Mouse (Mus musculus) cerebellum, adult 11-12 months (tissue): ENCODE data around the gene Vangl2.
"Not testable (repeated sequence)": the region's sequence is repeated elsewhere in the genome, so short reads cannot be mapped to it uniquely, and the experiment has no call there.

Source experiments
- DNase-seq: peaks from one replicate; pipeline ENCODE4 v3.0.0; 2022

Vangl2 gene

GRCm38 (mm10) chr1:171998820-171999597, 29.2 kb downstream of the Vangl2 start:
- no peak for DNase-seq

DNA sequence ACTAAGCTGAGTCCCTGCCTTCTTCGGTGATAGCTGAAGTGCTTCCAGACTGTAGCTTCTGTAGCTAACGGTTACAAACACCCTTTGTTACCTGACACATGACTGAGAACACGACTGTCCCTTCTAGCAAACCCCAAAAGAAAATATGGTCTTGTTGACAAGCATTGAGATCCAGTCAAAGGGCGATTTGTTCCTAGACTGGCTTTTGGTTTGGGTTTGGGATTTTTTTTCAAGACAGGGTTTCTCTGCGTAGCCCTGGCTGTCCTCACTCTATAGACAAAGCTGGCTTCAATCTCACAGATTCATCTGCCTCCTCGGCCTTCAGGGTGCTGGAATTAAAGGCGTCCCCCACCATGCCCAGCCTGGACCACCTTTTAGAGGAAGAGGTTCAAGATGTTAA, 31.5 kb downstream of the Vangl2 start:
- no peak for DNase-seq

DNA sequence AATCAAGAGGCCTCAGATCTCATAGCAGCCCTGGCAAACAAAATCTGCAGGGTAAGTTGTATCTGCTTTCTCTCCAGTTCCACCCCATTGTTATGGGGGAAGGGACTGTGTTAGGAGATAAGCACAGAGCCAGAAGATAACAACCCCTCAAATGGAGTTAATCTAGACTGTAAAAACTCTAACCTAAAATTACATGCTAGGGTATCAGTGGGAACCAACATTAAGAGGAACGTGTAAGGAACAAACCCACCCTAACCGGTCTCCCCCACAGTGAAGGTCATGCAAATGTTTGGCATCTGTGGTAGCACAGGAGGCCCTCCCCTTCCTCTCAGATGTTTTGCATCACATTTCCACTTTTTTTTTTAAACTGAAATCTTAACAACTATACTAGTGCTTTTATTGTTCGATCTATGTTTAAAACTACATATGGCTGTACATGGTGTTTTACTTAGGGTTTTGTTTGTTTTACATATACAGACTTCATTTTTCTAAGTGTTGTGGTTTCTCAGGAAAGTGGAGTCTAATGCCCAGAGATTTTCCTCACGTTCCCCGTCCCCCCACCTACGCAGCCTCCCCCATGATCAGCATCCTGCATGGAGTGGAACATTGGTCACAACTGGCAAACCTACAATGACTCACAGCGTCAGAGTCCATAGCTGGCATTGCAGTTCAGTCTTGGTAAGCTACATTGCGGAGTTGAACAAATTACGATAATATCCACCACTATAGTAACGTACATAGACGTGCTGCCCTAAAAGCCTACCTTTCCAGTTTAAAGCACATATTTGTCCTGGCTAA, 33.1 kb downstream of the Vangl2 start:
- DNase-seq = no peak

DNA sequence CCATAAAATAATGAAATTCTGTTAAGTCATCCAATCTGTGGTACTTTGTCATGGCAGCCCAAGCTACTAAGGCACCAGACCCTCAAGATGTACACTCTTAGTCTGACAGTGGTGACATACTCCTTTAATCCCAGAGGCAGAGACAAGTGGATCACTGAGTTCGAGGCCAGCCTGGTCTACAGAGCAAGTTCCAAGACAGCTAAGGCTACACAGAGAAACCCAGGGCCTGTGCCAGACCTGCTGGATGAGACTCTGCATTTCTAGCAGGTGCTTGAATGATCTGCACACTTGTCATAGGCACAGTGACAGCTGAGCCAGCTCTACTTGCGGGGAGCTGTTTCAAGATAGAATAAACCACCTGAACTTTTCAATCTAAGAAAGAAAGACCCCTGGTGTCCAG, 33.7 kb downstream of the Vangl2 start:
- DNase-seq = no peak

DNA sequence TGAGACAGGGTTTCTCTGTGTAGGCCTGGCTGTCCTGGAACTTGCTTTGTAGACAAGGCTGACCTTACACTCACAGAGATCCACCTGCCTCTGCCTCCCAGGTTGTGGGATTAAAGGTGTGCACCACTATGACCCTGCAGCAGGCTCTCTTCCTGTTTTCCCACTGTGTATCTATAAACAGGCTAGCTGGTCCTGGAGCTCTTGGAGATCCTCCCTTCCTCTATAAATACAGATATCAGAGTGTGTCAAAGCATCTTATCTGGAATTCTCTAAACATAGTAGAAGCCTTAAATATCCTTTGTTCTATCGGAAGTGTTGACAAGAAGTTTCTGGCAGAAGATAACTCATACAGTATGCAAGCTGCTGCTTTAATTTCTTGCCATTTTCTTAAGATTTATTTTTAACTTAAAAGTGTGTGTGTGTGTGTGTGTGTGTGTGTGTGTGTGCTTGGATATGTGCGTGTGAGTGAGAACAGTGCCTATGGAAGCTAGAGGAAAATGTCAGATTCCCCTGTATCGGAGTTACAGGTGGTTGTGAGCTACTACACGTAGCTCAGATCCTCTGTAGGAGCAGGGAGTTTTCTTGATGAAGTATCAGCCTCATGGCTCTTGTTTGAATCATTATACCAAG, 35.2 kb downstream of the Vangl2 start:
- DNase-seq = no peak

- DNase-seq = no peak
These were observed 36.4 kb downstream of the Vangl2 start for GRCm38 (mm10) chr1:171991883-171992282.

GRCm38 (mm10) chr1:171984121-171984520, 44.1 kb downstream of the Vangl2 start:
- no peak for DNase-seq

DNA sequence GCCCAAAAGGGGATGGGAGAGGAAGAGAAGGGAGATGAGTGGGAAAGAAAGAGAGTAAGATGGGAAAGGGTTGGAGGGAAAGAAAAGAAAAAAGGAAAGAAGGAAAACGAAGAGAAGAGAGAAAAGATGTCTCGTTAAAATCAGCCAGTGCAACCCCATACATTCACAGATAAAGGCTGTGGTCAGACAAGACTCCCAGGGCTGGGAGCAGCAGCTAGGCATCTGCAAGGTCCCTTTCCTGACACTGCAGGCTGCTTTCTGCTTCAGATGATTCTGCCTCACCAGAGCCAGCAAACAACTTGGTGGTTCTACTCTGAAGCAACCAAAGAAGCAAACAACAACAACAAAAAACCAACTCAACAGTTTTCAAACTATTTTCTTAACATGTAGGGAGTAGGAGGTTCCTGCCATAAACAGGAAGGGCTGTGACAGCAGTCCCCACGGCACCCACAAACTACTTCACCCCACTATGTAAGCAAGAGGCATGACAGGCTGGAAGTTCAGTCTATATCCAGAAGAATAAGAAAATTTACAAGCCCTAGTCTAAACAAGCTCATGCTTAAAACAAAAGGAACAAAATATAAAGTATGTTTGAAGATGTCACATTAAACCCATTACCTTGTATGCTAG, 44.8 kb downstream of the Vangl2 start:
- DNase-seq = no peak

GRCm38 (mm10) chr1:171982740-171983139, 45.5 kb downstream of the Vangl2 start:
- DNase-seq = no peak

GRCm38 (mm10) chr1:171982170-171982569, 46.1 kb downstream of the Vangl2 start:
- no peak for DNase-seq

DNA sequence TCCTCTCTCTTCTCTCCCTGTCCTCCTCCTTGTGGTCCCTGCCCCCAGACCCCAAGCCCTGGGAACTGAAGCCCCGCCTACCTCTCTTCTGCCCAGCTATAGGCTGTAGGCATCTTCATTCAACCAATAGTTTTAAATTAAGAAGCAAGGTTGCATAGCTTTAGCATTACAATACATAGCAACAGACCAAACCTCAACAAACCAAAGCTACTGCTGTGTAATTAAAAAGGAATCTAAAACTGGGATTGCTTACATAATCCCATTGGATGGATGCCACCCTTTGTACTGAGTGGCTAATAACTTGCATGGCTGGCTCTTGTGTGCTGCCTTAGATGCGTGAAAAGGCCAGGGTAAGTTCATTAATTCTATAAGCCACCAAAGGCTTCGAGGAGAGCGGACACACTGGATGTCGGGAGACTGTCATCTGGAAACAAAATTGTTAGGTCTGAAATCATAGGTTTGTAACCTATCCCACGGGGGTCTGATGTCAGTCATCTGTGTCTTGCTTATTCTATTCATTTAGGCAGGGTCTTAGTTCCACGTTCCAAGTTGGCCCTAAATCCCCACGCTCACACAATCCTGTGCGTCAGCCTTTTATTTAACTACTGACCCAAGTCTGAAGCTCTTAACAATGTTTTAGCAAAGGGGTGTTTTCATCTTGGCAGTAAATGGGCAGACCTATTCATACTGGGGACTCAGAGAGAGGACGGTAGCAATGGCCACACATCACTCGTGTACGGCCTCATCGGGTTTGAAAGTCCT, 48.1 kb downstream of the Vangl2 start:
- DNase-seq = no peak

GRCm38 (mm10) chr1:171977891-171978290, 50.4 kb downstream of the Vangl2 start:
- DNase-seq = no peak

GRCm38 (mm10) chr1:171976826-171977539, 51.3 kb downstream of the Vangl2 start:
- no peak for DNase-seq

DNA sequence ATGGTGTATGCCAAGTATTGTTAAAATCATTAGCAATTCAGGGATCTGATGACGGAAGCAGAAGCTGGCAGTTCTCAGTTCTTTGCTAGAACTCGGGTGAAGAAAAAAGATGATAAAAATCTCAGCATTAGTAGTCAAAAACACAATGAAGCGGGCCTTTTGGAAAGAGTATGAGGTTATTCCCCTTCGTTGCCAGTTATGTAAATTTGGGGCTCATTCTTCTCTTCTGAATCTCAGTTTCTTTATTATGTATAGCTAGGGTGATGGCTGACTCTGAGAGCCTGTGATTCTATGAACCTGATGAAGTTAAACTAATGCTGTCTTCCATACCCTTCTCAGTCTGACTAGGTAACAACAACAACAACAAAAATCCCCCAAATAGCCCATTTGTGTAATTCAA, 52.4 kb downstream of the Vangl2 start:
- no peak for DNase-seq

- DNase-seq = no peak
These were observed 52.9 kb downstream of the Vangl2 start for GRCm38 (mm10) chr1:171975377-171975776.

DNA sequence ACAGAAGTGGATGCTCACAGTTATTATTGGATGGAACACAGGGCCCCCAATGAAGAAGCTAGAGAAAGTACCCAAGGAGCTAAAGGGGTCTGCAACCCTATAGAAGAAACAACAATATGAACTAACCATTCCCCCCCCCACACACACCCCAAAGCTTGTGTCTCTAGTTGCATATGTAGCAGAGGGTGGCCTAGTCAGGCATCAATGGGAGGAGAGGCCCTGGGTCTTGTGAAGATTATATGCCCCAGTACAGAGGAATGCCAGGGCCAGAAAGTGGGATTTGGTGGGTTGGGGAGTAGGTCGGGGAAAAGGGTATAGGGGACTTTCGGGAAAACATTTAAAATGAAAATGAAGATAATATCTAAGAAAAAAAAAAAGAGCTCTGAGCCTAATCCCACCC, 53.9 kb downstream of the Vangl2 start:
- DNase-seq = not testable (repeated sequence)

GRCm38 (mm10) chr1:171970854-171971586, 57.2 kb downstream of the Vangl2 start:
- no peak for DNase-seq

GRCm38 (mm10) chr1:171969221-171969620, 59.0 kb downstream of the Vangl2 start:
- DNase-seq = no peak

DNA sequence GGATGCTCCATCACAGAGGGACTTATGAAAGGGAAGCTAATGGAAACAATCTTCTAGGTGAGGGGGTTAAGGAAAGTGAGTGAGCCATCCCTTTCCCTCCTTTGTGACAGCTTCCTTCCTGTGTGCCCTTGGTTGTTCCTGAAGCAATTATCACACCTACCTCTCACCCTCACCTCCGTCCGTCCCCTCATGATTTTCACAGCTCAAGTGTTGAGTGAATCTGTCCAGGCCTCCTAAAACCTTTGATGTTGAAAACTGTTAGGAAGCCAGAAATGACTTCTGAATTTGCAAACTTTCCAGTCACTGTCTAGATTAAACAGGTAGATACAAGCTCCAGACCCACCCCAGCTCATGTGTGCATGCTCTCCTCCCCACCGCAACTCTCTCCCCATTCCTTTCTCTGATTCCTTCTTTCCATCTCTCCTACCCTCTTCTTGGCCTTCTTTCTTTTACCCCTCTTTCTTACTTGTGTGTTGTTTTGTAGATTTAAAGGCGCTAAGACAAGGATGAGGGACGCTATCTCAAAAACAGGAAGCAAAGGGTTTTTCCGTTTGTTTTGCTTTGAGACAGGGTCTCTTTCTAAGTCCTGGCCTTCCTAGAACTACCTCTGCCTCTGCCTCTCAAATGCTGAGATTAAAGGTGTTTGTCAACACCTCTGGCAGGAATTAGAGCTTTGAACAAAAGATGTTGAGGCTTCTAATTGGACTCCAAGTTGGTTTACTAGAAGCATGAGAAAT, 62.0 kb downstream of the Vangl2 start:
- DNase-seq = no peak

GRCm38 (mm10) chr1:171963613-171964012, 64.6 kb downstream of the Vangl2 start:
- no peak for DNase-seq
